Mouse (Mus musculus) myocyte (in vitro differentiated cells): ENCODE results near the gene Vps45.

Source experiments
- POLR2A ChIP-seq: IDR thresholded peaks from one replicate; pipeline ENCODE4 v1.6.1; 2011; ENCODE audit warnings: low read depth, mild to moderate bottlenecking, control low read depth, moderate library complexity; ENCODE audit not compliant: insufficient read length
- TCF12 ChIP-seq: IDR thresholded peaks from one replicate; pipeline ENCODE4 v1.6.1; 2011; ENCODE audit warnings: mild to moderate bottlenecking, control low read depth; ENCODE audit not compliant: poor library complexity, insufficient read depth, severe bottlenecking

- TF ChIP-seq TCF12: no peak
- TF ChIP-seq POLR2A: no peak
These were observed 94.6 kb downstream of the Vps45 start for GRCm38 (mm10) chr3:95963681-95964080.
